Mouse (Mus musculus) forebrain, embryonic 16.5 days (tissue): ENCODE results near the gene 1300017J02Rik. TPM values are rescaled to one million over a fixed set of nuclear protein-coding genes. Genes with fewer than 3 reads are reported as not detected.

Experiments used
- ATAC-seq: fragments of 200-750 bp; cut with Nextera tagmentation; 2 replicates; pipeline ENCODE4 v1.8.0; 2017; ENCODE audit warnings: mild to moderate bottlenecking, moderate library complexity
- H3K27ac ChIP-seq: fragments of 300-500 bp; sonication (generic); 2 replicates; pipeline ENCODE4 v1.5.1; 2014; ENCODE audit warnings: low read length, control low read depth
- H3K27me3 ChIP-seq: fragments of 300-500 bp; sonication (generic); replicated peaks from 2 replicates; pipeline ENCODE4 v1.6.1; 2014; ENCODE audit warnings: low read length; ENCODE audit not compliant: control insufficient read depth, insufficient read depth
- H3K36me3 ChIP-seq: fragments of 300-500 bp; sonication (generic); 2 replicates; pipeline ENCODE4 v1.6.1; 2014; ENCODE audit not compliant: control insufficient read depth, insufficient read depth
- H3K4me1 ChIP-seq: fragments of 300-500 bp; sonication (generic); replicated peaks from 2 replicates; pipeline ENCODE4 v1.6.1; 2014; ENCODE audit warnings: low read length; ENCODE audit not compliant: control insufficient read depth, insufficient read depth
- H3K4me2 ChIP-seq: fragments of 300-500 bp; sonication (generic); 2 replicates; pipeline ENCODE4 v1.6.1; 2014; ENCODE audit warnings: mild to moderate bottlenecking, low read length, control low read depth
- H3K4me3 ChIP-seq: fragments of 300-500 bp; sonication (generic); replicated peaks from 2 replicates; pipeline ENCODE4 v1.5.1; 2014; ENCODE audit warnings: mild to moderate bottlenecking, low read length, control low read depth
- H3K9ac ChIP-seq: fragments of 300-500 bp; sonication (generic); replicated peaks from 2 replicates; pipeline ENCODE4 v1.6.1; 2014; ENCODE audit warnings: low read depth, low read length, control low read depth
- H3K9me3 ChIP-seq: fragments of 300-500 bp; sonication (generic); 2 replicates; pipeline ENCODE4 v1.6.1; 2016; ENCODE audit warnings: low read length; ENCODE audit not compliant: control insufficient read depth
- WGBS: fragments of 180-500 bp; shearing (Covaris S2); extraction: QIAGEN DNeasy Blood & Tissue Kit; methylation state at CpG from one replicate; pipeline ENCODE4 v1.1.7; 2014; 5-methylcytosine and 5-hydroxymethylcytosine counted together
- polyA plus RNA-seq: library from polyadenylated mRNA; unstranded; fragments of >200 nt; fragmentation: Nextera tagmentation; extraction: Ambion mirVana; gene quantifications from 2 replicates; pipeline ENCODE4 v1.2.1, GENCODE M21; 2015

Gene 1300017J02Rik
- polyA plus RNA-seq, 1 experiment from 2014 or later, result 1.1 TPM

DNA sequence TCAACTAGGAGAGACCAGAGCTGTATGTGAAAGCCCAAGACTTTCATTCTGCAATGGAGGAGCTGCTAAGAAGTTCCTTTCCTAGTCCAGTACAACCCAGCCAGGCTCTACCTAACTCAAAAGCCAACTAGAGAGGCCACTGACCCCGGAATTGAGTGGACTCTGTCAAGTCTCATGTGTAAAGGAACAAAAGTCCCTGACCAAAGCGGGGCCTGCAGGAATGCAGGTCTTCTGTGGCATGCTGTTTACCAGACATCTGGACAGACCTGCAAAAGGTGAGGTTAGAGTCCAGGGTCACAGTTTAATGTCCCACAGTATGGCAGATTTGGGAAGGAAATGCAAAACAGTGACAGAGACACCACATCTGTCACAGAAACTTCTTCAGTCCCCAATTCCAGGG, 63.7 kb downstream of the 1300017J02Rik start:
- Histone ChIP-seq H3K4me2 (no peak overlapping the region), H3K36me3 (no peaks in the 10 kb centered on the region), H3K4me3 (no peak overlapping the region), H3K4me1 (no peaks in the 10 kb centered on the region), H3K27me3 (no peaks in the 10 kb centered on the region), H3K9me3 (no peaks in the 10 kb centered on the region), H3K9ac (no peak overlapping the region), H3K27ac (no peak overlapping the region)
- 81% methylated on average over 2 of the region's 2 CpGs for WGBS
- ATAC-seq, result no peak

DNA sequence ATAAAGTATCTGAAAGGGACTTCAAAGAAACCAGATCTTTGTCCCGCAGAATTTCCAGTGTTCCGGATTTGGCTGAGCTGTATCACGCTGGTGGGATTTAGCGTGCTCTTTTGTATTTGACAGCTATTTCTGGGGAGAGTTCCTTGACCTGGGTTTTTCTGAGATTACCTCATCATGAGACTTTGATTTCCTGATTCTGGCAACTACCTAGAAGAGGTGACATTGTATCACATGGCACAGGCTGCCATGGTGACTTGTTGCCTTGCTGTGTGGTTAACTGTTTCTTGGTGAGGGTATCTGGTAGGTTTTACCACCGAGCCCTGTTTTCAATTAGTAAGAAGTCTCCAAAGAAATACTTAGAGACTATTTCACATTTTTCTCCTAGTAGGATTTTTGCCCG, 65.4 kb downstream of the 1300017J02Rik start:
- no peak for ATAC-seq
- Histone ChIP-seq H3K9me3 (no peaks in the 10 kb centered on the region), H3K4me1 (no peaks in the 10 kb centered on the region), H3K27ac (no peak overlapping the region), H3K4me2 (no peak overlapping the region), H3K36me3 (no peaks in the 10 kb centered on the region), H3K9ac (no peak overlapping the region), H3K27me3 (no peaks in the 10 kb centered on the region), H3K4me3 (no peak overlapping the region)
- 94% methylated on average over 6 of the region's 6 CpGs for WGBS

GRCm38 (mm10) chr9:103234565-103235165, 70.2 kb downstream of the 1300017J02Rik start:
- 60% methylated on average over 7 of the region's 7 CpGs for WGBS
- Histone ChIP-seq H3K36me3 (no peaks in the 10 kb centered on the region), H3K27me3 (no peaks in the 10 kb centered on the region), H3K27ac (no peak overlapping the region), H3K9me3 (no peaks in the 10 kb centered on the region), H3K4me3 (no peak overlapping the region), H3K9ac (no peak overlapping the region), H3K4me2 (no peak overlapping the region), H3K4me1 (peaks cover 9% of the 10 kb centered on the region; the same call in 1 of the 2 replicates)
- no peak for ATAC-seq

- Histone ChIP-seq H3K4me3 (no peak overlapping the region), H3K27me3 (no peaks in the 10 kb centered on the region), H3K9ac (no peak overlapping the region), H3K4me1 (peaks cover 9% of the 10 kb centered on the region; the same call in 1 of the 2 replicates), H3K9me3 (no peaks in the 10 kb centered on the region), H3K36me3 (no peaks in the 10 kb centered on the region), H3K27ac (no peak overlapping the region), H3K4me2 (no peak overlapping the region)
- no peak for ATAC-seq
- 72% methylated on average over 7 of the region's 7 CpGs for WGBS
These were observed 70.8 kb downstream of the 1300017J02Rik start for GRCm38 (mm10) chr9:103234059-103234458.

DNA sequence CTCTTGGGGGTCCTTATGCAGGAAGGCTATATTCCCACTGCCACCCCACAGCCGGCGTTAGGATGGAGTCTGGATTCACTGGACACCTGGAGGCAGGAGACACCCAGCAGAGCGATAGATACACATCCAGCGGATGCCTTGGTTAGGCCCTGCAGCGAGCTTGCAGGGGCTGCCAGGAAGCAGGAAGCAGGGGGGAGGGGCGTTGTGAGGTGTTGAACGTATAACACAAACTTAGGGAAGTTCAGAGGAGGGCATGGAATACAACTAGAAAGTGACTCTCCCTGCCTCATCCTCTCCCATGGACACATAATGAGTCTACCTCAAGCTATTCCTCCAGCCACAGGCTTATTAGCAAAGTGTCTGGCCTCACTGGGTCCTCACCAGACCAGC, 71.9 kb downstream of the 1300017J02Rik start:
- ATAC-seq, result no peak
- Histone ChIP-seq H3K9me3 (no peaks in the 10 kb centered on the region), H3K4me3 (no peak overlapping the region), H3K4me1 (peaks cover 9% of the 10 kb centered on the region; the same call in 1 of the 2 replicates), H3K4me2 (no peak overlapping the region), H3K27me3 (no peaks in the 10 kb centered on the region), H3K36me3 (no peaks in the 10 kb centered on the region), H3K27ac (no peak overlapping the region), H3K9ac (no peak overlapping the region)
- WGBS, result 81% methylated on average over 7 of the region's 7 CpGs

- H3K36me3 ChIP-seq, result no peaks in the 10 kb centered on the region
- 90% methylated on average over 7 of the region's 7 CpGs for WGBS
- no peaks in the 10 kb centered on the region for H3K27me3 ChIP-seq
- no peak overlapping the region for H3K27ac ChIP-seq
- no peak for ATAC-seq
- peaks cover 9% of the 10 kb centered on the region; the same call in 1 of the 2 replicates for H3K4me1 ChIP-seq
- H3K9ac ChIP-seq, result no peak overlapping the region
- H3K4me3 ChIP-seq, result no peak overlapping the region
- no peak overlapping the region for H3K4me2 ChIP-seq
- H3K9me3 ChIP-seq, result no peaks in the 10 kb centered on the region
These were observed 72.5 kb downstream of the 1300017J02Rik start for GRCm38 (mm10) chr9:103232232-103233005.

DNA sequence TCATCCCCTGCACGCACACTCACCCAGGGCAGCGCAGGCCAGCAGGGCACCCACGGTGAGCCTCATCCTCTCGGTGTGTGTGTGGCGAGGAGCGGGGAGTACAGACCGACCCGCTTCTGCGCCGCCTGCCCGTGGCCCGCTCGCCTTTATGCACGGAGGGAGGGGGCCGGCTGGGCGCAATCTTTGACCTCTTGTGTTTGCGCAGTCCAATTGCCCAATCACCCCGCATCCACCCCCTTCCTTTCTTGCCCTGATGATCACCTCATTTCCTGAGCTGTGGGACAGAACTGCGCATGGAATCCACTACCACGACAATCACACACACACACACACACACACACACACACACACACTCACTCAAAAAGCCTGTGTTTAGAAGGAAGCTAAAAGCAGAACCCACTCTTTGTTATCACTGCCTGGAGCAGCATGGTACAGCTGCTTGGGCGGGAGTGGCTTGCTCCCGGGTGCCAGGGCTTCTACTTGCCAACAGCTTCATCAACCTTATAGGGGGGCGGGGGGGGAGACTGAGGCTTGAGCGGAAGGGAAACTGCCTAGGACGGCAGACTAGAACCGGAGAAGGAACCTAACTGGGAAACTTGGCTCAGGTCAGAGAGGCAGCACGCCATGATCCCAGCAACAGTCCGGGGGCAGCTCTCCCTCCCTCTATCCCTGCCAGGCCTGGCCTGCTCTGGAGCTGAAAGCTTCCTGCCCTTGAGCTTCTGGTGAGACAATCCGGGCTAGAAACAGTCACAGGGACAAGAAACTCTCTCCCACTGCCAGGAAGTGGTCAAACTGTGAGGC, 74.5 kb downstream of the 1300017J02Rik start, which contains the start of the genes Gm20425 and Trf:
Gene Gm20425, minus strand, starts transcription at position 157 of the 801 bp plus-strand sequence.
Gene Trf, minus strand, starts transcription at position 294 of the 801 bp plus-strand sequence.
- H3K4me3 ChIP-seq, result 0 out of 2 replicates have a peak within 1 kb of the TSS, but pooled peaks have one; percentile 5
- H3K27me3 ChIP-seq, result no peaks in the 10 kb centered on the region
- H3K36me3 ChIP-seq, result no peaks in the 10 kb centered on the region
- peak; percentile 83 for ATAC-seq
- peaks cover 9% of the 10 kb centered on the region; the same call in 1 of the 2 replicates for H3K4me1 ChIP-seq
- H3K9me3 ChIP-seq, result no peaks in the 10 kb centered on the region
- peak within 1 kb of the TSS; percentile 12; the same call in 1 of the 2 replicates for H3K27ac ChIP-seq
- WGBS, result 64% methylated on average over 24 of the region's 29 CpGs
- peak within 1 kb of the TSS; percentile 34 for H3K4me2 ChIP-seq
- peak within 1 kb of the TSS; percentile 35 for H3K9ac ChIP-seq

DNA sequence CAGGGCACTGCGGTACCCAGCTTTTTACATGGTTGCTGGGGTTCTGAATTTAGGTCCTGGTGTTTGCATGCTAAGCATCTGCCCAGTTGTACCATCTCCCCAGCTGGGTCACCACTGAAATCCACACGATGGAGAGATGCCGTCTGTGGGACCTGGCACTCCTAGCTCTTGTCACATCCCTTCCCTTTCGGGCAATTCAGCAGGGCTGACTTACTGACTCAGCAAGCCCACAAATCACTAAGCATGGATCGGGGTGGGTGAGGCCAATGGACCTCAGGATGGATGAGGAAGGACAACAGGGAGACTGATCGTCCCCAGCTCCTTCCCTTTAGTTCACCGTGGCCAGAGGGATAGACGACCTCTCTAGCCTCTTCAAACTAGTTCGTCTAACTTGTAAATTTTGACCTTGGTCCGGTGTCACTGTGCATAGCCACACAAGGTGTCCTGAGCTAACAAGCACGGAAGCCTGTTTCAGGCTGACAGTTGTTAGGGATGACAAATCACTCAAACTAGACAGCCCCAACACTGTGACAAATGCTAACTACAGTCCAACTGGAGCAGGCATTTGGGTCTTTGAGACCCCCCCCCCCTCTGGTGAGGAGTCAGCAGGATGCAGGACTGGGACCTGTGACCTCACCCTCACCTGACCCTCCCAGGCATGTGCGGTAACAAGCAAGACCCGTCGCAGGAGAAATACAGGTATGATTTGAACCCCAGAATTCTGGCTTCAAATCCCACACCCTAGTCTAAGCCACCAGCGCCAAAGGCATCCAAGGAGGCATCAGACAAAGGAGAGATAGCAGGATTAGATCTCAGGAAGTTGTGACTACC, 75.6 kb downstream of the 1300017J02Rik start:
- ATAC-seq, result no peak
- no peak overlapping the region for H3K4me2 ChIP-seq
- WGBS, result 91% methylated on average over 15 of the region's 15 CpGs

More for the DNA sequence above, 75.6 kb downstream of the 1300017J02Rik start:
- Histone ChIP-seq H3K4me3 (no peak overlapping the region), H3K4me1 (peaks cover 9% of the 10 kb centered on the region; the same call in 1 of the 2 replicates), H3K27me3 (no peaks in the 10 kb centered on the region), H3K27ac (no peak overlapping the region), H3K9me3 (no peaks in the 10 kb centered on the region), H3K9ac (no peak overlapping the region), H3K36me3 (no peaks in the 10 kb centered on the region)
